Mouse (Mus musculus): ENCODE results near the gene Trak1.
A peak's percentile ranks its signal among the peaks of the same experiment; 100 is the strongest.

Trak1 gene

DNA sequence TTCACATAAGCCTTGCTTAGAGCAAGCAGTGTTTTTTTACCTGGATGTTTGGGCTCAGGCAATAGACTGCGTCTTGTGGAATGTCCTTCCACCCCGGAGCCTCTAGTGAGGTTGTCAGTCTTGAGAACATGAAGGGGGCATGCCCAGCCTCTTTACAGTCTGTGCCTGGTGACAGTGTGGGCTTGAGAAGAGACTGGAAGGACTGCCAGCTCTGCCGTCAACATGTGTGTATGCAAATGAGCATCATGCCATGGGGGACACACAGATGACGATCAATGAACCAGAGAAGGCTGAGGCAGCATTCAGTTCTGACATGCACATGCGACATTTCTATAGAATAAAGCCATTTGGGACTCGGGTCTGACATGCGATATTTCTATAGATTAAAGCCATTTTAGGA is 132.3 kb downstream of the Trak1 start:
- no peak for DNase-seq (ENCODE audit: low spot score in 2 of 2)

DNA sequence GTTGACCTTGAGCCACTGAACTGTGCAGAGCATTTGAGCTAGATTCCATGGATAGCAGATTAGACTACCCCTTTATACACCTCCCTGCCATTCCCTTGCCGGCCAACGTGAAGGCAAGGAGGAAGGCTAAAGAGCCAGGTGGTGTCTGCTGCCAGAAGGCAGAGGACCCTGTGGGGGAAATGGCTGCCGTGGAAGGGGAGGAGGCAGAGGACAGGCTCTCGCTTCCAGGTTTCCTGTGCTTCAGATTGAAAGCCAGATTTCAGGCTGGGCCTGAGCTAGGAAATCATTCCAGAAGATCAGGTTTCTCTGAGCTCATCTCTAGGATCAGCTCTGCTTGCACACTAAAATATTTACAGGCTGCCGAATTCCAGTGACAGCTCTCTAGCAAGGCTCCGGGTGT is 133.1 kb downstream of the Trak1 start:
- DNase-seq (ENCODE audit: low spot score in 2 of 2) = no peak

- DNase-seq (ENCODE audit: low spot score in 2 of 2) = no peak
These were observed 136.6 kb downstream of the Trak1 start for GRCm38 (mm10) chr9:121433745-121434528.

- DNase-seq (ENCODE audit: low spot score in 2 of 2) = no peak
These were observed 138.1 kb downstream of the Trak1 start for GRCm38 (mm10) chr9:121435332-121435956.

- DNase-seq (ENCODE audit: low spot score in 2 of 2) = no peak
These were observed 139.2 kb downstream of the Trak1 start for GRCm38 (mm10) chr9:121436501-121436900.

- DNase-seq (ENCODE audit: low spot score in 2 of 2) = no peak
These were observed 144.8 kb downstream of the Trak1 start for GRCm38 (mm10) chr9:121442145-121442544.

- peak in 1 of 2 experiments; percentile 12 for DNase-seq (ENCODE audit: low spot score in 2 of 2)
These were observed 146.5 kb downstream of the Trak1 start for GRCm38 (mm10) chr9:121443696-121444366.

- no peak for DNase-seq (ENCODE audit: low spot score in 2 of 2)
These were observed 147.0 kb downstream of the Trak1 start for GRCm38 (mm10) chr9:121444367-121444707.

DNA sequence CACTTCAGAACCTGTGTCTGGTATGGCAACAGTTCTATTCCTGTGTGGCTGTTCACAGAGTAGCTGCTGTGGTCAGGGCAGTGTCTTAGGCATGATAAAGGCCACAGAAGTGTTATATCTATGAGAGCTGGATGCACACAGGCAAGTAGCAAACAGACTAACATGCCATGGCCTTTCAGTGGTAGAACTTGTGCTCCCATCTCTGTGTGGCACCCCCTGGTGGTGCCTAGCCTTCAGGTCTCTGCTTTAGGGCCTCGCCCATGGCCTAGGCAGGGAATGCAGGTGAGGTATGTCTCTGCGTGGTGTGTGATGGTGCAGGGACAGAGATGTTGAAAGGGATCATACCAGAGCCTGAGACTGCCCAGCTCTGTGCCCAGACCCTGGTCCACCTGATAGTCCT is 148.1 kb downstream of the Trak1 start:
- peak; percentile 32 to 57 for DNase-seq (ENCODE audit: low spot score in 2 of 2)

DNA sequence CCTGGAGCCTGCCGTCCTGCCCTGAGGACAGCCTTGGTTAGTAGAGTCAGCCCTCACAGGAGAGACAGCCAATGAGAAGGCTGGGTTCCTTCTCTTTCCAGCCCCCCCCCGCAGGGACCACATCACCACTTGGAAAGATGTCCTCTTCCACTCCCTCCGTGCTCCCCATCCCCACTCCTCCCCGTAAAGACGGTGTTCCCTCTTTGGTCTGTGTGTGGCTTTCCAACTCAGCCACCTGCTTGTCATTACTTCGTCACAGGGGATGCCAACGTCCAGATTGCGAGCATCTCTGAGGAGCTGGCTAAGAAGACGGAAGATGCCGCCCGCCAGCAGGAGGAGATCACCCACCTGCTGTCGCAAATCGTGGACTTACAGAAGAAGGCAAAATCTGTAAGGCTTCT is 149.1 kb downstream of the Trak1 start:
- no peak for DNase-seq (ENCODE audit: low spot score in 2 of 2)

GRCm38 (mm10) chr9:121452342-121452942 is 155.1 kb downstream of the Trak1 start:
- DNase-seq (ENCODE audit: low spot score in 2 of 2) = peak in 1 of 2 experiments; percentile 15

DNA sequence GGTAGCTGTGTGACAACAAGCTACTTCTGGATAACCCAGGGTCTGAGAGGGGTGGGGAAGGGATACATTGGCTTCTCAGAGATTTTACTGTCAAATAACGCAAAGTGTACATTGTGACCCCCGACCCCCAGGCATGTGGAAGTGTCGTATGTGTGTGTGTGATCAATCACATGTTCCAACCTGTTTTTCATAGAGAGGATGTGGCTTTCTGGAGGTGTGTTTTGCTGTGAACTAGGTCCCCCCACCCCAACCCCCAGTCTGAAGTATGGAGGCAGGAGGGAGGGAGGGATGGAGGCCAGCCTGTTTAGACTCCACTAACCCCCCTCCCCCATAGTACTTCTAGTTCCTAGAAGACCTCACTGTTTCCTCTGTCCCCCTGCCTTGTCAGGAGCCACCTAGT is 157.6 kb downstream of the Trak1 start:
- DNase-seq (ENCODE audit: low spot score in 2 of 2) = peak in 1 of 2 experiments; percentile 17

DNA sequence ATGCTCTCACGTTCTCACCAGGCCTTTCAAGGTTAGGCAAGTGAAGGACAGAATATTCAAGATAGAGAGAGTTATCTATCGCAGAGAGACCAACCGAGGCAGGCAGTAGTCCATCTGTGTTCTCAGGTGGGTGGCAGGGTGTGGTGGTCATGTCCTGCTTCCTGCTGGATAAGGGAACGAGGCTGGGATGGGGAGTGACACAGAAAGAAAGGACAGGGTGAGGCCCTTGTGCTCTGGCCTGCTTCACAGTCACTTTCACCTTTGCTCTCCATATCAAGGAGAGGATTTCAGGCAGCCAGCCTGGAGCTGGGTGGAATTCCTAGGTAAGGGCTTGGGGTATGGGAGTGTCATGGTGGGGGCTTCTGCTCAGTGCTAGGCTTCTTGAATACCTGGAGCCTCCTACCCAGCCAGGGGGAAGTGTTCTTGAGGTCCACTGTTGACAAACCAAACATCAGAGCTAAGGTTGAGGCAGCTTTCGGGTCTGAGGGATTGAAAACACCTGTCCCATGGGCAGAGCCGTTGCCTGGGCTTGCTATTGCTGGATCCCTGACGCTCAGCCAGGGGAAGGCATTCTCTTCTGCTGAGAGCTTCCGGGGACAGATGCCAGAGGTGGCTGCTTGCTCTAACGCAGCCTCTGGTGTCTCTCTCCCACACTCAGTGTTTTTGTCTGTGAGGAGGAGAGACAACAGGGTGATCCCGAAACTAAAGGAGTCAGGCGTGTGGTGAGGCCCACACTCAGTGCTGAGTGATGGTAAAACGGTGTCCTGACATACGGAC is 159.6 kb downstream of the Trak1 start:
- no peak for DNase-seq (ENCODE audit: low spot score in 2 of 2)

GRCm38 (mm10) chr9:121458466-121458865 is 161.2 kb downstream of the Trak1 start:
- no peak for DNase-seq (ENCODE audit: low spot score in 2 of 2)

DNA sequence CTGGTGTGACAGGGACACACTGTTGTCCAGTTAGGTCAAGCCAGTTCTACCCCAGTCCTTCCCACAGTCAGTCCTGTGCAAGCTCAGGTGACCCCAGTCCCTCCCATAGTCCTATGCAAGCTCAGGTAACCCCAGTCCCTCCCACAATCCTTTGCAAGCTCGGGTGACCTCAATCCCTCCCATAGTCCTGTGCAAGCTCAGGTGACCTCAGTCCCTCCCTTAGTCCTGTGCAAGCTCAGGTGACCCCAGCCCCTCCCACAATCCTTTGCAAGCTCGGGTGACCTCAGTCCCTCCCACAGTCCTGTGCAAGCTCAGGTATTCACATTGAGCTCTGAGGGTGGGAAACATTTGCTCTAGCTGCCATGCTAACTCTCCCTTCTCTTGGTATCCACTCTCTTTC is 162.6 kb downstream of the Trak1 start:
- DNase-seq (ENCODE audit: low spot score in 2 of 2) = no peak

DNA sequence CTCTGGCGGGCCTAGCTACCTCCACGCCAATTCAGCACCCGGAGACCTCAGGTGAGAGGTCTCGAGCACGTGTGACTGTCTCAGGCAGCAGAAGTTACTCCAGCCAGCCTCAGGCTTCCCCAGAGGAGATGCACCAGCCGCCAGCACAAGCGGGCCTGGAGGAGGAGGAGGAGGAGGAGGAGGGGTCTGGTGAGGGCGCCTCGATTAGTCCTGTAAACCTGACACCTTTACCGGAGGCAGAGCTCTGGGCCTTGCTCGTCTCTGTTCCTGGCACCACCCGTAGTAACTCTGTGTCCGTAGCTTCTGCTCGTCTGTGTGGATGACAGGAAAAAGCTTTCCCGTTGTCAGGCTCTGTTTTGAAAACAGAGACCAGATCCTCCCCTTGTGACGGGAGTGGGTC is 163.2 kb downstream of the Trak1 start:
- DNase-seq (ENCODE audit: low spot score in 2 of 2) = no peak

DNA sequence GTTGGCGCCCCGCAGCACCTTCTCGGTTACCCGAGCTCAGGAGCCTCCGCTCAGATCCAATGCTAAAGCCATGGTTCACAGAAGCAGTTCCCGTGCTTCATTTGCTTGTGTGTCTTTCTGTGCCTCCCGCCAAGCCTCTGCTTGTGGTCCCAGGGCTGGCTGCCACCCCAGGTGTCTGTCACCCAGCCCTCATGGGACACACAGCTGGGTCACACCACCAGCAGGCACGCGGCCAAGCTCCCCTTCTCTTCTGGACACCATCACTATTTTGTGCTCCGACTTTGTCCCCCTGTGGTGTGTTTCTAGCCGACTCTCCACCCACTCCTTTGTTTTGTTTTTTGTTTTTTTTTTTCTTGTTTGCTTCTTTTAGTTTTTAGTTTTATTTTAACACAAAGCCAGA is 170.2 kb downstream of the Trak1 start:
- DNase-seq (ENCODE audit: low spot score in 2 of 2) = no peak

DNA sequence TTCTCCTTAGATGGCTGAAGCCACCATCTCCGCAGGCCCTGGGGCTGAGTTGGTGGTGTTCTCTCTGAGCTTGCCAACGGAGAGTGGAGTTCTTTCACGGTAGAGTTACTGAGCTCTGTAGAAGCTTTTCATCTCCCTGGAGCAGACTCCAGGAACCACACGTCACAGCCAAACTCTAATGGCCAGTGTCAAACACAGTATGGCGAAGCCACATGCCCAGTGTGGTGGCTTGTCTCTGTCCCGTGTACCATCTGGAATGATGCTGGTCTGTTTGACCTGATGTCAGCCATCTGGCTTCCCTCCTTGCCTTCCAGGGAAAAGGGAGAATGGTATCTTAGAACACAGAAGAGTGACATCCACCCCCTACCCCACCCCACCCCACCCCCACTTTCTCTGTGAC is 172.4 kb downstream of the Trak1 start:
- DNase-seq (ENCODE audit: low spot score in 2 of 2) = no peak

GRCm38 (mm10) chr9:121474771-121475170 is 177.5 kb downstream of the Trak1 start:
- DNase-seq (ENCODE audit: low spot score in 2 of 2) = no peak

DNA sequence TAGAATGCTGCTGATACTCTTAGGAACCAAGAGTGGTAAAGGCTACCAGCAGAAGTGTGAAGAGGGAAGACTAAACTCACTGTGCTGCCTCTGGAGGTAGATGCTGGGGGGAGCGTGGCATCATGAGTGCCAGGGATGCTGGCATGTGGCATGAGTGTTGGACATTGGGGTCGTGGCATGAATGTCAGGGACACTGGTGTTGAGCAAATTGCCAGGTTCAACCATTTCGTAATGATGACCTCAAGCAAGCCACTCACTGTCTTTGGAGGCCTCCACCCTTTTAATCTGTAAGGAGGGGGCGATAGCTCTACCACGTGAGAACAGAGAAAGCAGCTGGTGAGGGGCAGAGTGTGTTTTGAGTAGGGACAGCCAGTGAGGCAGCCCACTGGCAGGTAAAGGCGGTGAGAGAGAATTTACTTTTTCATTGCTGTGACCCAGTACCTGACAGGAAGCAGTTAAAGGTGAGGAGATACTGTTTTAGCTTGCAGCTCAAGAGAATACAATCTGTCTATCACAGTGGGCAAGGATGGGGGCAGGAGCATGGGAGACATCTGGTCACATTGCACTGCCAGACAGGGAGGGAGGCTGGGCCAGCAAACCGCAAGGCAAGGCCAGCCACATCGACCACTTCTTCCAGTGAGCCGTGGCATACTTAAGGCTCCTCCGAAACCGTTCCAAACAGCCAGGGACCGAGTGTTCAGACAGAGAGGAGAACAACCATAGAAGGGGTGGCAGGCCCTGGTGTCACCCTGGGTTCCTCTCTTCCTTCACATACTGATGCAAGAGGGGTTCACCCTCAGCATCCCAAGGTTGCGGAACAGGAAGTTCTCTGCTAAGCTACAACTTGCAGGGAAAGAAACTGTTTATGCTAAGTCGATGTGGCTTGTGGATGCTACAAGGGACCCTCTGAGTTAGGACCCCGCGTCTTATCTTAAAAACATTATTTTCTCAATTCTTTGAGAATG is 178.5 kb downstream of the Trak1 start:
- no peak for DNase-seq (ENCODE audit: low spot score in 2 of 2)

All from spleen, postnatal 36 days (tissue).